Mouse (Mus musculus) gonadal fat pad, adult 2 months (tissue): ENCODE data around the gene Dync1i1. TPM values are rescaled to one million over a fixed set of nuclear protein-coding genes. Genes with fewer than 3 reads are reported as not detected.

Experiments
- DNase-seq: peaks from one replicate; pipeline ENCODE4 v3.0.0-alpha.2; 2012; ENCODE audit warnings: low read depth
- polyA plus RNA-seq: library from polyadenylated mRNA; depleted of rRNA; stranded (reverse); fragments of >200 nt; gene quantifications from 2 replicates; pipeline ENCODE4 v1.2.3, GENCODE M21; 2012; rRNA removed

Gene Dync1i1
- polyA plus RNA-seq, 1 experiment, result 2.3 TPM

GRCm38 (mm10) chr6:6053946-6054345 is 328.5 kb downstream of the Dync1i1 start:
- DNase-seq, result no peak

GRCm38 (mm10) chr6:6058548-6058947 is 333.1 kb downstream of the Dync1i1 start:
- no peak for DNase-seq

GRCm38 (mm10) chr6:6067201-6067600 is 341.8 kb downstream of the Dync1i1 start:
- no peak for DNase-seq

- DNase-seq, result no peak
Measured at GRCm38 (mm10) chr6:6070015-6070414, 344.6 kb downstream of the Dync1i1 start.

- no peak for DNase-seq
Measured at GRCm38 (mm10) chr6:6071038-6071437, 345.6 kb downstream of the Dync1i1 start.

- no peak for DNase-seq
Measured at GRCm38 (mm10) chr6:6075940-6076447, 350.6 kb downstream of the Dync1i1 start.

- no peak for DNase-seq
Measured at GRCm38 (mm10) chr6:6077234-6077633, 351.8 kb downstream of the Dync1i1 start.

Other genes with a start within 250 kb of the Dync1i1 start
- gene Pdk4, start 229.3 kb upstream of the Dync1i1 start, polyA plus RNA-seq, result 12.6 and 24.9 TPM in 2 replicates